Mouse (Mus musculus) A20 (cell line): Measurements from ENCODE around the gene Irx3.

ENCODE experiments used
- DNase-seq: peaks from one replicate; pipeline ENCODE4 v3.0.0-alpha.2; 2011; ENCODE audit warnings: low read depth, low spot score

Gene Irx3

GRCm38 (mm10) chr8:91801839-91802238 lies at the start of gene Irx3:
Irx3 (minus strand) TSS chr8:91802067.
- no peak for DNase-seq

GRCm38 (mm10) chr8:91851359-91851758 lies 49.5 kb upstream of the Irx3 start:
- DNase-seq, result no peak

- no peak for DNase-seq
Measured at GRCm38 (mm10) chr8:91849984-91850383, 48.1 kb upstream of the Irx3 start.

GRCm38 (mm10) chr8:91849529-91849928 lies 47.7 kb upstream of the Irx3 start:
- no peak for DNase-seq

- no peak for DNase-seq
Measured at GRCm38 (mm10) chr8:91845641-91846040, 43.8 kb upstream of the Irx3 start.

GRCm38 (mm10) chr8:91837131-91837530 lies 35.3 kb upstream of the Irx3 start:
- no peak for DNase-seq

GRCm38 (mm10) chr8:91836685-91837084 lies 34.8 kb upstream of the Irx3 start:
- DNase-seq, result no peak

GRCm38 (mm10) chr8:91827661-91828060 lies 25.8 kb upstream of the Irx3 start:
- DNase-seq, result no peak

GRCm38 (mm10) chr8:91827192-91827591 lies 25.3 kb upstream of the Irx3 start:
- no peak for DNase-seq

GRCm38 (mm10) chr8:91823357-91823756 lies 21.5 kb upstream of the Irx3 start:
- DNase-seq, result no peak

- no peak for DNase-seq
Measured at GRCm38 (mm10) chr8:91822746-91823145, 20.9 kb upstream of the Irx3 start.

GRCm38 (mm10) chr8:91821976-91822375 lies 20.1 kb upstream of the Irx3 start:
- no peak for DNase-seq

- no peak for DNase-seq
Measured at GRCm38 (mm10) chr8:91819778-91820177, 17.9 kb upstream of the Irx3 start.

- DNase-seq, result no peak
Measured at GRCm38 (mm10) chr8:91818784-91819183, 16.9 kb upstream of the Irx3 start.

GRCm38 (mm10) chr8:91814106-91814505 lies 12.2 kb upstream of the Irx3 start:
- no peak for DNase-seq

- DNase-seq, result no peak
Measured at GRCm38 (mm10) chr8:91806720-91807241, 4.9 kb upstream of the Irx3 start.

- no peak for DNase-seq
Measured at GRCm38 (mm10) chr8:91806084-91806719, 4.3 kb upstream of the Irx3 start.

- no peak for DNase-seq
Measured at GRCm38 (mm10) chr8:91805254-91805671, 3.4 kb upstream of the Irx3 start.

- no peak for DNase-seq
Measured at GRCm38 (mm10) chr8:91804403-91805253, 2.8 kb upstream of the Irx3 start.

GRCm38 (mm10) chr8:91803515-91804402 lies 1.9 kb upstream of the Irx3 start:
- no peak for DNase-seq

- DNase-seq, result no peak
Measured at GRCm38 (mm10) chr8:91802401-91803322, 795 bp upstream of the Irx3 start.
